Mouse (Mus musculus): Measurements from ENCODE around the gene Zfp341. TPM values are rescaled to one million over a fixed set of nuclear protein-coding genes. Genes with fewer than 3 reads are reported as not detected.

Zfp341 gene
- polyA plus RNA-seq, 1 experiment: 3.4 TPM

DNA sequence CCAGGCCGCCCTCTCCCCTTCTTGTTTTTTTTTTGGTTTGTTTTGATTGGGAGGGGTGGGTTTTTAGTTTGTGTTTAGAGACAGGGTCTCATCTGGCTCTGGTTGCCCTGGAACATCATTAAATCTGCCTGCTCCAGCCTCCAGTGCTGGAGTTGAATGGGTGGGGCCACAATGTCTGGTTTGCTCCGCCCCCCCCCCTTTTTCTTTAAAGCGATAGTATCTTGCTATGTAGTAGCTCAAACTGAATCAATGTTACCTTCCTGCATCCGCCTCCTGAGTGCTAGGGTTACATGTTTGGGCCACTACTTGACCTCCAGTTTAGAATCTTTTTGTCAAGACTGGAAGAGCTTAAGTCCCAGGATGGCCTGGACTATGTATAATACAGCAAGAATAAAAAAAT, 41.8 kb upstream of the Zfp341 start:
- Histone ChIP-seq H3K36me3 (ENCODE audit: control insufficient read depth, insufficient read depth) (no peaks in the 10 kb centered on the region), H3ac (ENCODE audit: control insufficient read depth, insufficient read length) (no peak overlapping the region), H3K27me3 (ENCODE audit: control insufficient read depth, insufficient read depth, insufficient read length) (no peaks in the 10 kb centered on the region), H3K4me2 (ENCODE audit: low read depth) (peak overlapping the region; percentile 99), H3K79me2 (ENCODE audit: control insufficient read depth, insufficient read depth) (peaks cover 15% of the 10 kb centered on the region), H3K4me3 (no peak overlapping the region)
- TF ChIP-seq MYOD1 (IDR thresholded peaks at IDR 0.05; ENCODE audit: control insufficient read depth in 1 of 3, insufficient read length in 2 of 3, low read depth in 2 of 3): no peak
- TF ChIP-seq USF1 (IDR thresholded peaks at IDR 0.05; ENCODE audit: low read depth): no peak
- no peak for TF ChIP-seq REST (IDR thresholded peaks at IDR 0.05; ENCODE audit: insufficient read depth, insufficient read length)
- TF ChIP-seq POLR2AphosphoS2 (IDR thresholded peaks at IDR 0.05; ENCODE audit: insufficient read length, low read depth): no peak
- no peak for TF ChIP-seq CEBPB (IDR thresholded peaks at IDR 0.05; ENCODE audit: insufficient read depth, poor library complexity, severe bottlenecking)
- no peak for TF ChIP-seq TCF3 (IDR thresholded peaks at IDR 0.05; ENCODE audit: insufficient read length, low read depth)
- TF ChIP-seq POLR2A (IDR thresholded peaks at IDR 0.05; ENCODE audit: insufficient read length, low read depth): no peak
- no peak for TF ChIP-seq E2F4 (IDR thresholded peaks at IDR 0.05; ENCODE audit: insufficient read depth)

DNA sequence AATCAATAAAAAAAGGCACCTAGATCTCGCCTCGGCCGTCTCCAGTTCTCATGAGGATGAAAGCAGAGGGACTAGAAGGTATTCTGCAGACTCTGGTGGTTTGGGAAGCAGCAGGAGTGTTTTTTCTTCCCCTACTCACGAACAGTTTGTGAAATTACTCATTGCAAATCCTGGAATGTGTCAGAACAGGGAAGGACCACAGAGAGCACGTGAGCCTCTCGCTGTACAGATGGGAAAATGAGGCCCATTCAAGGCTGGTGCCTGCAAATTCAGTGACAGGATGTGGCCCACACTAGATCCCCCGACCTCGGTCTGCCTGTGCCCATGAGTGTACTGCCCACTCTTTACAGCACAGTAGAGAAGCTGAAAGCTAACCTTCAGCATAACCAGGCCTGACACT, 41.1 kb upstream of the Zfp341 start:
- H3K4me3 ChIP-seq: no peak overlapping the region
- H3K27me3 ChIP-seq (ENCODE audit: control insufficient read depth, insufficient read depth, insufficient read length): no peaks in the 10 kb centered on the region
- H3K36me3 ChIP-seq (ENCODE audit: control insufficient read depth, insufficient read depth): no peaks in the 10 kb centered on the region
- TF ChIP-seq CEBPB (IDR thresholded peaks at IDR 0.05; ENCODE audit: insufficient read depth, poor library complexity, severe bottlenecking): no peak
- TF ChIP-seq REST (IDR thresholded peaks at IDR 0.05; ENCODE audit: insufficient read depth, insufficient read length): no peak
- no peak for TF ChIP-seq SRF (IDR thresholded peaks at IDR 0.05; ENCODE audit: control insufficient read depth, insufficient read length, low read depth)
- no peak for TF ChIP-seq POLR2AphosphoS2 (IDR thresholded peaks at IDR 0.05; ENCODE audit: insufficient read length, low read depth)
- TF ChIP-seq MYOD1 (IDR thresholded peaks at IDR 0.05; ENCODE audit: control insufficient read depth in 1 of 3, insufficient read length in 2 of 3, low read depth in 2 of 3): no peak
- TF ChIP-seq MYOG (IDR thresholded peaks at IDR 0.05; ENCODE audit: control insufficient read depth in 1 of 3, insufficient read depth in 1 of 3, insufficient read length in 2 of 3, low read depth in 2 of 3): no peak
- TF ChIP-seq E2F4 (IDR thresholded peaks at IDR 0.05; ENCODE audit: insufficient read depth): no peak
- TF ChIP-seq USF1 (IDR thresholded peaks at IDR 0.05; ENCODE audit: low read depth): no peak
- TF ChIP-seq POLR2A (IDR thresholded peaks at IDR 0.05; ENCODE audit: insufficient read length, low read depth): no peak
- no peak for TF ChIP-seq TCF12 (IDR thresholded peaks at IDR 0.05; ENCODE audit: insufficient read depth, poor library complexity, severe bottlenecking)
- TF ChIP-seq MAX (IDR thresholded peaks at IDR 0.05; ENCODE audit: low read depth): no peak
- TF ChIP-seq TCF3 (IDR thresholded peaks at IDR 0.05; ENCODE audit: insufficient read length, low read depth): no peak
- no peak overlapping the region for H3ac ChIP-seq (ENCODE audit: control insufficient read depth, insufficient read length)
- H3K79me2 ChIP-seq (ENCODE audit: control insufficient read depth, insufficient read depth): peaks cover 15% of the 10 kb centered on the region
- no peak overlapping the region for H3K4me2 ChIP-seq (ENCODE audit: low read depth)

DNA sequence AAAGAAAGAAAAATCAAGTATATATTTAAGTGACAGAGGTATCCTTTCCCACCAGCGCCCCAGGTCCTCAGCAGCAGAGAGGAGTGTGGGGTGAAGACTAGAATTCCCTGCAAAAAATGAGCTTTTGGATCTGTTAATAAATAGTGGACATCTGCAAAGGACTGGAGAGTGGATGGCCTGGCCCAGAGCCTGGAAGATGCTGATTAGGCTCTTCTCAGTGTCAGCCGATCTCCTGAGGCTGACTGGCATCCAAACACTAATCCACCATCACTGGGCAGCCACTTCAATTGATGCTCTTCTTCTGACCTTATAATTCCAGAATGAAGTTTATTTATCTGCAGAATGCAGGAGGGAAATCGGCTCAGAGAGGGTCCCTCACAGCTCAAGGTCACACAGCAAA, 40.1 kb upstream of the Zfp341 start:
- TF ChIP-seq SRF (IDR thresholded peaks at IDR 0.05; ENCODE audit: control insufficient read depth, insufficient read length, low read depth): no peak
- TF ChIP-seq E2F4 (IDR thresholded peaks at IDR 0.05; ENCODE audit: insufficient read depth): no peak
- TF ChIP-seq TCF12 (IDR thresholded peaks at IDR 0.05; ENCODE audit: insufficient read depth, poor library complexity, severe bottlenecking): no peak
- no peak for TF ChIP-seq TCF3 (IDR thresholded peaks at IDR 0.05; ENCODE audit: insufficient read length, low read depth)
- no peak for TF ChIP-seq MYOD1 (IDR thresholded peaks at IDR 0.05; ENCODE audit: control insufficient read depth in 1 of 3, insufficient read length in 2 of 3, low read depth in 2 of 3)
- TF ChIP-seq USF1 (IDR thresholded peaks at IDR 0.05; ENCODE audit: low read depth): no peak
- no peak for TF ChIP-seq MAX (IDR thresholded peaks at IDR 0.05; ENCODE audit: low read depth)
- no peak for TF ChIP-seq POLR2AphosphoS2 (IDR thresholded peaks at IDR 0.05; ENCODE audit: insufficient read length, low read depth)
- no peak for TF ChIP-seq POLR2A (IDR thresholded peaks at IDR 0.05; ENCODE audit: insufficient read length, low read depth)
- TF ChIP-seq REST (IDR thresholded peaks at IDR 0.05; ENCODE audit: insufficient read depth, insufficient read length): no peak
- no peak for TF ChIP-seq CEBPB (IDR thresholded peaks at IDR 0.05; ENCODE audit: insufficient read depth, poor library complexity, severe bottlenecking)
- TF ChIP-seq MYOG (IDR thresholded peaks at IDR 0.05; ENCODE audit: control insufficient read depth in 1 of 3, insufficient read depth in 1 of 3, insufficient read length in 2 of 3, low read depth in 2 of 3): no peak
- no peak overlapping the region for H3K4me2 ChIP-seq (ENCODE audit: low read depth)
- no peaks in the 10 kb centered on the region for H3K36me3 ChIP-seq (ENCODE audit: control insufficient read depth, insufficient read depth)
- no peak overlapping the region for H3K4me3 ChIP-seq
- peaks cover 5% of the 10 kb centered on the region for H3K79me2 ChIP-seq (ENCODE audit: control insufficient read depth, insufficient read depth)
- no peaks in the 10 kb centered on the region for H3K27me3 ChIP-seq (ENCODE audit: control insufficient read depth, insufficient read depth, insufficient read length)
- H3ac ChIP-seq (ENCODE audit: control insufficient read depth, insufficient read length): no peak overlapping the region

DNA sequence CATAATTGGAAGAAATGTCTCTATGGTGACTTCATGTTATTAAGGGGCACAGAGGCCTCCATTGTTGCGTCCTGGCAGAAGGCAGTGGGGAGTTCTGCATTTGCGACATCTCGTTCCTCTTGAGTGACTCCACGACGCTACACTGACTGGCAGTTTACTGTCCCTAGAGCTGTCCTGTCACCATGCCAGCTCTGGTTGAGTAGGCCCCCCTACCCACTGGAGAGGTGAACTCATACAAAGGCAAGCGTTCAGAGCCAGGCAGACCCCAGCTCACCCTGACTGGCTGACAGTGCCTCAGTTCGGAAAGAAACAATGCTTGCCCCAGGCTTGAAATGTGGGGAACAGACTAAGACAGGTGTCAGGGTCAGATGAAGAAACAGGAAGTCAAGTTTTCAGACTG, 38.8 kb upstream of the Zfp341 start:
- Histone ChIP-seq H3K4me2 (ENCODE audit: low read depth) (no peak overlapping the region), H3K36me3 (ENCODE audit: control insufficient read depth, insufficient read depth) (no peaks in the 10 kb centered on the region), H3K79me2 (ENCODE audit: control insufficient read depth, insufficient read depth) (no peaks in the 10 kb centered on the region), H3K27me3 (ENCODE audit: control insufficient read depth, insufficient read depth, insufficient read length) (no peaks in the 10 kb centered on the region), H3K4me3 (no peak overlapping the region), H3ac (ENCODE audit: control insufficient read depth, insufficient read length) (no peak overlapping the region)
- no peak for TF ChIP-seq POLR2AphosphoS2 (IDR thresholded peaks at IDR 0.05; ENCODE audit: insufficient read length, low read depth)
- no peak for TF ChIP-seq MAX (IDR thresholded peaks at IDR 0.05; ENCODE audit: low read depth)
- TF ChIP-seq POLR2A (IDR thresholded peaks at IDR 0.05; ENCODE audit: insufficient read length, low read depth): no peak
- TF ChIP-seq REST (IDR thresholded peaks at IDR 0.05; ENCODE audit: insufficient read depth, insufficient read length): no peak
- no peak for TF ChIP-seq USF1 (IDR thresholded peaks at IDR 0.05; ENCODE audit: low read depth)
- TF ChIP-seq TCF12 (IDR thresholded peaks at IDR 0.05; ENCODE audit: insufficient read depth, poor library complexity, severe bottlenecking): no peak

All from myocyte (in vitro differentiated cells).